Mouse (Mus musculus) embryonic stem cell, embryonic (primary cell): ENCODE data around the gene Paox.

Source experiments
- CTCF ChIA-PET, 4 experiments: fragments of 300-600 bp in 2 of 4; fragments of 350-600 bp in 2 of 4; sonication (Branson Sonifier 250); formaldehyde crosslinking; loops; one replicate each; lab custom pipeline; 2022; ENCODE audit warnings: inconsistent platforms in 2 of 4; lab: Charles Lee
- POLR2A ChIA-PET, 4 experiments: fragments of 300-600 bp in 2 of 4; fragments of 350-600 bp in 2 of 4; sonication (Branson Sonifier 250); formaldehyde crosslinking; loops; one replicate each; lab custom pipeline; 2022; ENCODE audit warnings: antibody characterized with exemption in 4 of 4, inconsistent platforms in 1 of 4; lab: Charles Lee

The Paox gene

GRCm38 (mm10) chr7:140135106-140135770 lies 19.6 kb downstream of the Paox start:
- POLR2A ChIA-PET, result interaction anchor here in 2 of 4 experiments (0.8 to 6.6 kb wide), 4 partner anchors 9 to 33 kb away, joined by 3 to 66 read pairs (median 8); partner anchors contain the start of gene Fuom (in 1 of the 2)

DNA sequence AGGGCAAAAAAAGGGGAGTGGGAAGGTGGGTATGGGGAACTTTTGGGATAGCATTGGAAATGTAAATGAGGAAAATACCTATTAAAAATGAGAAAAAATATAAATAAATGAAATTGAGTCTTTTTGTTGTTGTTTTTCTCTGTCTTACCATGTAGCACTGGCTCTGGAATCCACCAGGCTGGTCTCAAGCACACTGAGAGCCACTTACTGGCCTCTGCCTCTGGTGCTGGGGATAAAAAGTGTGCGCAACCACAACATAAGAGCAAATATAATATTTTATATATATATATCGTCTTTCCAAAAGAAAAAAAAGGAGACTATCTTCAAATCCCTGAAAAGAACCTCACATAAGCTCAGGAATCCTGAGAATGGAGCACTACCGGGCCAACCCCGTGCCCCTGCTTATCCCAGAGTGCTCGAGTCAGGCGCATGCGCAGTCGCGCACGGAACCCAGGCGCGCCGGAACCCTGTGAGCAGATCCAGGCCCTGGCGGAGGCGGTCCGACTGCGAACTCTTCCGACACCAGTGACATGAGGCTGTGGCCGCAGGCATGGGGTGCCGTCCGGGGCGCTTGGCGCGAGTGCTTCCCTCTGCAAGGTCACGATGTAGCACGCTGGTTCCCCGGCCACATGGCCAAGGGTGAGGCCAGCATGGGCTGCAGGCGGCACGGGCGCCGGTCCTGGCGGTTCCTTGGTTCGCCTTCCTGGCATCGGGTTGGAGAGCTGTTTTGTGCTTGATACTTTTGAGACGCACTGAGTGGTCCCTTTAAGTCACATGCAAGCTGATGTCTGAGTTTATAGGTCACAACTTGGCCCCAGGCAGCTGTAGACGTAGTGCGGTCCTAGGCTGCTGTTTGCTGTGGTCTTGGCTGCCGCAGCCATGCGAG lies 21.8 kb downstream of the Paox start, which contains the start of gene Mtg1:
Gene Mtg1 (plus strand): TSS at position 430 of the 886 bp plus-strand sequence.
- ChIA-PET POLR2A (interaction anchor here (0.6 to 6.6 kb wide), 43 partner anchors 8 to 986 kb away, joined by 3 to 66 read pairs (median 5); partner anchors contain the start of genes Echs1 (in 4 of the 4), Fuom (in 4 of the 4), Paox (in 4 of the 4) and Ric8a (in 2 of the 4)), CTCF (interaction anchor here in 2 of 4 experiments (0.6 to 1.4 kb wide), 3 partner anchors 22 to 691 kb away, joined by 3 to 5 read pairs (median 4); partner anchors contain the start of gene Paox (in 1 of the 2))

More at GRCm38 (mm10) chr7:140135106-140135770, 19.6 kb downstream of the Paox start:
- CTCF ChIA-PET, result no interaction called here

GRCm38 (mm10) chr7:140138021-140138310 lies 22.4 kb downstream of the Paox start:
- POLR2A ChIA-PET, result interaction anchor here (0.6 to 6.6 kb wide), 30 partner anchors 9 to 1375 kb away, joined by 3 to 66 read pairs (median 6); partner anchors contain the start of genes Echs1 (in 3 of the 4), Fuom (in 3 of the 4), Paox (in 3 of the 4) and Prap1 (in 1 of the 4)
- CTCF ChIA-PET, result interaction anchor here in 2 of 4 experiments (1.4 kb wide), 2 partner anchors 23 to 690 kb away, joined by 3 to 5 read pairs; partner anchors contain the start of gene Paox (in 1 of the 2)

- ChIA-PET CTCF (interaction anchor here (0.5 to 1.7 kb wide), 21 partner anchors 9 to 1336 kb away, joined by 3 to 9 read pairs (median 4); partner anchors contain the start of genes Echs1 (in 2 of the 4), Fuom (in 2 of the 4) and Paox (in 1 of the 4)), POLR2A (interaction anchor here in 2 of 4 experiments (0.6 to 6.6 kb wide), 9 partner anchors 13 to 701 kb away, joined by 3 to 66 read pairs (median 6); partner anchors contain the start of genes Echs1 (in 2 of the 2), Paox (in 2 of the 2), Fuom (in 1 of the 2) and Zfp941 (in 1 of the 2))
Measured at GRCm38 (mm10) chr7:140141350-140141749, 25.8 kb downstream of the Paox start.

- CTCF ChIA-PET, result interaction anchor here in 2 of 4 experiments (0.6 to 1.7 kb wide), 10 partner anchors 9 to 691 kb away, joined by 3 to 10 read pairs (median 3); partner anchors contain the start of genes Echs1 (in 1 of the 2) and Paox (in 1 of the 2)
- POLR2A ChIA-PET, result interaction anchor here in 1 of 4 experiments (0.5 to 1.3 kb wide), 2 partner anchors 42 to 673 kb away, joined by 3 read pairs; partner anchors contain the start of gene Fuom
Measured at GRCm38 (mm10) chr7:140144550-140144949, 29.0 kb downstream of the Paox start.

- CTCF ChIA-PET, result interaction anchor here in 3 of 4 experiments (0.6 to 2.4 kb wide), 4 partner anchors 9 to 652 kb away, joined by 3 to 7 read pairs (median 3); no protein-coding TSS in a partner anchor
- POLR2A ChIA-PET, result interaction anchor here in 3 of 4 experiments (0.6 to 2.4 kb wide), 7 partner anchors 16 to 51 kb away, joined by 3 to 12 read pairs (median 4); partner anchors contain the start of genes Mtg1 (in 3 of the 3), Echs1 (in 1 of the 3), Fuom (in 1 of the 3) and Paox (in 1 of the 3)
Measured at GRCm38 (mm10) chr7:140153383-140153782, 37.8 kb downstream of the Paox start.

DNA sequence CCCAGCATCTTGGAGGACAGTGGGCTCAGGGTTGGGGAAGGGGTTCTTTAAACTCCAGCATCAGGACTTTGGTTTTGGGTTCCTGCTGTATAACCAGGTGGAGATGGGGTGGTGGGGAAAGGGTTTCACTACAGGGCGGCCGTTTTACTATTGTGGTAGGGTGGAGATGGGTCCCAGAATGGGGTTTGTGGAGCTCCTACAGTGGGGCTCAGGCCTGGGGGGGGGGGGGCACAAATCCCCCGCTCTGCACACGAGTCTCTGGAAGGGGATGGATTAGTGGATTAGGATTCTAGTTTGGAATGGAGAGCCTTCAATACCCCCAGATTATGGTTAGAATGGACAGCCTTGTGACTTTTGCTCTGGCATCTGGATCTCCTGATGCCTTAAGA lies 38.2 kb downstream of the Paox start:
- POLR2A ChIA-PET, result interaction anchor here in 3 of 4 experiments (0.7 to 2.4 kb wide), 6 partner anchors 12 to 52 kb away, joined by 3 to 12 read pairs (median 4); partner anchors contain the start of genes Mtg1 (in 2 of the 3) and Fuom (in 1 of the 3)
- CTCF ChIA-PET, result interaction anchor here in 3 of 4 experiments (0.6 to 2.4 kb wide), 5 partner anchors 9 to 652 kb away, joined by 3 to 7 read pairs (median 3); no protein-coding TSS in a partner anchor

GRCm38 (mm10) chr7:140154218-140154927 lies 38.8 kb downstream of the Paox start, which contains the start of gene Sprn:
Gene Sprn (minus strand): TSS chr7:140154877.
- POLR2A ChIA-PET, result interaction anchor here in 1 of 4 experiments (0.6 to 2.4 kb wide), 4 partner anchors 13 to 146 kb away, joined by 3 to 12 read pairs (median 4); partner anchors contain the start of gene Mtg1
- CTCF ChIA-PET, result interaction anchor here in 2 of 4 experiments (0.7 kb wide), 2 partner anchors 10 to 75 kb away, joined by 3 read pairs; no protein-coding TSS in a partner anchor

- POLR2A ChIA-PET, result interaction anchor here in 2 of 4 experiments (0.8 to 1.1 kb wide), 2 partner anchors 8 to 13 kb away, joined by 3 read pairs; no protein-coding TSS in a partner anchor
- CTCF ChIA-PET, result no interaction called here
Measured at GRCm38 (mm10) chr7:140160363-140160762, 44.8 kb downstream of the Paox start.

- POLR2A ChIA-PET, result no interaction called here
- CTCF ChIA-PET, result no interaction called here
Measured at GRCm38 (mm10) chr7:140164664-140165063, 49.1 kb downstream of the Paox start, which contains the start of gene Olfr522. Gene Olfr522 (minus strand): TSS chr7:140164764.

- CTCF ChIA-PET, result interaction anchor here in 1 of 4 experiments (1.0 kb wide), 1 partner anchor 23 kb away, joined by 3 read pairs; no protein-coding TSS in a partner anchor
- POLR2A ChIA-PET, result interaction anchor here in 1 of 4 experiments (0.7 kb wide), 1 partner anchor 110 kb away, joined by 4 read pairs; no protein-coding TSS in a partner anchor
Measured at GRCm38 (mm10) chr7:140167950-140168349, 52.4 kb downstream of the Paox start.

GRCm38 (mm10) chr7:140169386-140169785 lies 53.8 kb downstream of the Paox start:
- ChIA-PET CTCF (no interaction called here), POLR2A (no interaction called here)

DNA sequence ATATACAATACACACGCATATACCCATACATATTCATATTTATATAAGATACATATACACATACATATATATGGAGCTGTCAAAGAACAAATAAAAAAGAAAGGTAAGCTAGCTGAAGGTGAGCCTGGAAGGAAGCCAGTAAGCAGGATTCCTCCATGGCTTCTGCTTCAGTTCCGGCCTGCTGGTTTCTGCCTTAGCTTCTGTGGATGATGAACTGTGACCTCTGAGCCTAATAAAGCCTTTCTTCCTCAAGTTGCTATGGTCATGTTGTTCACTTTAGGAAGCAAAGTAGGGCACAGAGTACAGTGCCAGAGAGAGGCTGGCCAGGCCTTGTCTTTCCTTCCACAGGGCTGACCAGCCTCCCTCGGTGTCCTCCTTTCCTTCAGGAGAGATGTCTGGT lies 55.3 kb downstream of the Paox start:
- POLR2A ChIA-PET, result interaction anchor here in 2 of 4 experiments (0.5 to 1.3 kb wide), 3 partner anchors 25 to 680 kb away, joined by 3 to 4 read pairs (median 4); partner anchors contain the start of gene Mtg1 (in 1 of the 2)
- CTCF ChIA-PET, result interaction anchor here in 2 of 4 experiments (0.6 to 2.4 kb wide), 2 partner anchors 17 kb away, joined by 4 to 17 read pairs; no protein-coding TSS in a partner anchor

GRCm38 (mm10) chr7:140172936-140173335 lies 57.3 kb downstream of the Paox start, which contains the start of gene Olfr523:
Gene Olfr523 (plus strand): TSS chr7:140173217.
- ChIA-PET POLR2A (interaction anchor here in 1 of 4 experiments (1.5 kb wide), 1 partner anchor 787 kb away, joined by 3 read pairs; no protein-coding TSS in a partner anchor), CTCF (interaction anchor here in 2 of 4 experiments (1.4 to 2.4 kb wide), 2 partner anchors 15 to 16 kb away, joined by 6 to 17 read pairs; no protein-coding TSS in a partner anchor)

GRCm38 (mm10) chr7:140179176-140179575 lies 63.6 kb downstream of the Paox start:
- ChIA-PET POLR2A (no interaction called here), CTCF (no interaction called here)

DNA sequence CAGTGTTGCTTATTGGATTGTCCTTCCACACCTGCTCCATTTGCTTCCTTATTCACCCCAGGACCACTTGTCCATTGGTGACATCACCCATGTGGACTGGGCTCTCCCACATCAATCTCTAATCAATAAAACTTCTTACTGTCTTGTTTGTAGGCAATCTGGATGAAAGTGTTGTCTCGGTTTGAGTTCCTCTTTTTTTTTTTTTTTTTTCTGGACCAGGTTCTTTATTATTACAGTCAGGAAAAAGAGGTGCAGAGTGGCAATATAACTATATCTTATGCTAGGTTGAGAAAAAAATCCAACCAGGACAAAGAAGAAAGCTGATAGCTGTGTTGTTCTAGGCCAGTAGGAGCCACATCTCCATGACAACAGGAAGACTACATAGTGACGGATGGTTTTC lies 65.1 kb downstream of the Paox start:
- POLR2A ChIA-PET, result no interaction called here
- CTCF ChIA-PET, result interaction anchor here in 1 of 4 experiments (0.7 kb wide), 1 partner anchor 12 kb away, joined by 5 read pairs; no protein-coding TSS in a partner anchor
